Mouse (Mus musculus) embryonic facial prominence, embryonic 13.5 days (tissue): ENCODE data around the gene Tmem132a. TPM values are rescaled to one million over a fixed set of nuclear protein-coding genes. Genes with fewer than 3 reads are reported as not detected.

Experiments used
- ATAC-seq: fragments of 200-750 bp; cut with Nextera tagmentation; 2 replicates; pipeline ENCODE4 v1.8.0; 2017; ENCODE audit warnings: low read depth; ENCODE audit not compliant: insufficient number of reproducible peaks, insufficient read depth, low FRiP score, low TSS enrichment
- H3K27ac ChIP-seq: fragments of 300-500 bp; sonication (generic); 2 replicates; pipeline ENCODE4 v1.5.1; 2015; ENCODE audit warnings: moderate library complexity, mild to moderate bottlenecking, inconsistent platforms
- H3K27me3 ChIP-seq: fragments of 300-500 bp; sonication (generic); 2 replicates; pipeline ENCODE4 v1.6.1; 2015; ENCODE audit warnings: mild to moderate bottlenecking, inconsistent platforms
- H3K36me3 ChIP-seq: fragments of 300-500 bp; sonication (generic); 2 replicates; pipeline ENCODE4 v1.6.1; 2015; ENCODE audit warnings: mild to moderate bottlenecking, inconsistent platforms
- H3K4me1 ChIP-seq: fragments of 300-500 bp; sonication (generic); 2 replicates; pipeline ENCODE4 v1.6.1; 2015; ENCODE audit warnings: inconsistent platforms
- H3K4me2 ChIP-seq: fragments of 300-500 bp; sonication (generic); 2 replicates; pipeline ENCODE4 v1.6.1; 2015; ENCODE audit warnings: moderate library complexity, mild to moderate bottlenecking, inconsistent platforms
- H3K4me3 ChIP-seq: fragments of 300-500 bp; sonication (generic); 2 replicates; pipeline ENCODE4 v1.5.1; 2015; ENCODE audit warnings: mild to moderate bottlenecking, inconsistent platforms
- H3K9ac ChIP-seq: fragments of 300-500 bp; sonication (generic); 2 replicates; pipeline ENCODE4 v1.6.1; 2015; ENCODE audit warnings: mild to moderate bottlenecking, inconsistent platforms
- H3K9me3 ChIP-seq: fragments of 300-500 bp; sonication (generic); 2 replicates; pipeline ENCODE4 v1.6.1; 2016; ENCODE audit warnings: inconsistent platforms
- WGBS: fragments of 180-500 bp; shearing (Covaris S2); methylation state at CpG from one replicate; pipeline ENCODE4 v1.1.7; 2015; ENCODE audit warnings: mixed read lengths; 5-methylcytosine and 5-hydroxymethylcytosine counted together
- polyA plus RNA-seq: library from polyadenylated mRNA; unstranded; fragments of >200 nt; fragmentation: Nextera tagmentation; extraction: Ambion mirVana; gene quantifications from 2 replicates; pipeline ENCODE4 v1.2.1, GENCODE M21; 2015

Gene Tmem132a
- polyA plus RNA-seq, 1 experiment from 2014 or later: 107 TPM

- H3K4me3 ChIP-seq: no peak overlapping the region
- H3K4me2 ChIP-seq: no peak overlapping the region
- 82% methylated on average over 14 of the region's 14 CpGs for WGBS
- H3K9ac ChIP-seq: no peak overlapping the region
- H3K27ac ChIP-seq: peak overlapping the region; percentile 90; the same call in 1 of the 2 replicates
- peaks cover 44% of the 10 kb centered on the region for H3K36me3 ChIP-seq
- no peaks in the 10 kb centered on the region for H3K9me3 ChIP-seq
- H3K27me3 ChIP-seq: no peaks in the 10 kb centered on the region
- no peak for ATAC-seq
- H3K4me1 ChIP-seq: peaks cover 33% of the 10 kb centered on the region
Measured at GRCm38 (mm10) chr19:10871328-10871961, 1.7 kb upstream of the Tmem132a start.

DNA sequence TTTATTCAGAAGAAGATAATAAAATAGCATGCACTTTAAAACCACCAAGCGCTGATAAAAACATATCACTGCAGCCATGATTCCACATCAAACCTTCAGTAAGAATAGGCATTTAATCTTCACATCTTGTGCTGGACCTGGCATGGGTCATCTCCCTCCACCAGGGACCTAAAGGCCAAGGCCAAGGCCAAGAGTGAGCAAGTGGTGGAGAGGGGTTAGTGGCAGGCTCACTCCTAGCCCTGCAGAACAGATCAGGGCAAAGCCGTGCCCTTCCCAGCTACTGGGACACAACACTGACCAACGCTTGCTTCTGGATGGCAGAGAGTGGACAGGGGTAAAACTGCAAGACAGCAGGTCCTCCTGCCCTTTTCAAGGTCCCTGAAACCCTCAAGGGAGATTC, 936 bp upstream of the Tmem132a start:
- peaks cover 33% of the 10 kb centered on the region for H3K4me1 ChIP-seq
- H3K4me2 ChIP-seq: no peak overlapping the region
- 0 out of 2 replicates have a peak overlapping the region, but pooled peaks have one; percentile 49 for H3K9ac ChIP-seq
- H3K36me3 ChIP-seq: peaks cover 51% of the 10 kb centered on the region
- no peaks in the 10 kb centered on the region for H3K27me3 ChIP-seq
- WGBS: 89% methylated on average over 3 of the region's 3 CpGs
- H3K9me3 ChIP-seq: no peaks in the 10 kb centered on the region
- no peak overlapping the region for H3K4me3 ChIP-seq
- ATAC-seq: no peak
- H3K27ac ChIP-seq: peak overlapping the region; percentile 90

DNA sequence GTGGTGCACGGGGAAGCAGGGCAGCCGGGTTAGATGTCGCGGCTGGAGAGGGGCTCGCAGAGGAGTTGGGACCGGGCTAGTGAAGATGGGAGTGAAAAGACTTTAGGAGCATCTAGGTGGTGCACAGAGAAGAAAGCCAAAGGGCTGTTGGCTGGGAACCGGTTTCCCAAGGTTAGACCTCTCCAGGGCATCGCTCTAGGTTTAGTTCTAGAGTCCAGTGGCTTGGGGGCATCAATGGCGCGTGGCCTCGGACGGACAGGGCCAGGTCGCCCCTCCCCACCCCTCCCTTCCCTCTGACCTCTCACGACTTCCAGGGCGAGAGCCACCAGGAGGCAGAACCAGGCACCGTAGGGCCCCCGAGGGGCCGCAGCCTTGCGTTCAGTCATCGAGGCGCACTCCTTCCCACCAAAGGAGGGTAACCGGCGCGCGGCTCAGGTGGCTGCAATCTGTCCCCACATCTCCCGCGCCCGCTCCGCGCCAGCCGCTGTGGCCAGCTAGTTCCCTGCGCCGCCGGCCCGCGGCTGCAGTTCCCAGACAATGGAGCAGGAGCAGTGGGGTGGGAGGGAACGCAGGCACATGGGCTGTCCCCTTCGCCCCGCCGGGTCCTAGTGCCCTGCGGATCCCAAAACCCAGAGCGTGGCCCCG, 377 bp downstream of the Tmem132a start:
- WGBS: under 1% methylated on average over 40 of the region's 43 CpGs
- Histone ChIP-seq H3K9me3 (no peaks in the 10 kb centered on the region), H3K4me1 (peaks cover 33% of the 10 kb centered on the region), H3K4me3 (peak overlapping the region; percentile 79), H3K27ac (peak overlapping the region; percentile 90), H3K9ac (peak overlapping the region; percentile 94), H3K4me2 (peak overlapping the region; percentile 86), H3K36me3 (peaks cover 63% of the 10 kb centered on the region), H3K27me3 (no peaks in the 10 kb centered on the region)
- ATAC-seq: peak; percentile 84

GRCm38 (mm10) chr19:10868623-10869141, 1.1 kb downstream of the Tmem132a start:
- H3K4me1 ChIP-seq: peaks cover 33% of the 10 kb centered on the region
- peaks cover 63% of the 10 kb centered on the region for H3K36me3 ChIP-seq
- peak overlapping the region; percentile 79 for H3K4me3 ChIP-seq
- ATAC-seq: no peak
- H3K27me3 ChIP-seq: no peaks in the 10 kb centered on the region
- peak overlapping the region; percentile 90 for H3K27ac ChIP-seq
- 1% methylated on average over 17 of the region's 17 CpGs for WGBS
- H3K9me3 ChIP-seq: no peaks in the 10 kb centered on the region
- peak overlapping the region; percentile 86 for H3K4me2 ChIP-seq
- peak overlapping the region; percentile 94 for H3K9ac ChIP-seq

DNA sequence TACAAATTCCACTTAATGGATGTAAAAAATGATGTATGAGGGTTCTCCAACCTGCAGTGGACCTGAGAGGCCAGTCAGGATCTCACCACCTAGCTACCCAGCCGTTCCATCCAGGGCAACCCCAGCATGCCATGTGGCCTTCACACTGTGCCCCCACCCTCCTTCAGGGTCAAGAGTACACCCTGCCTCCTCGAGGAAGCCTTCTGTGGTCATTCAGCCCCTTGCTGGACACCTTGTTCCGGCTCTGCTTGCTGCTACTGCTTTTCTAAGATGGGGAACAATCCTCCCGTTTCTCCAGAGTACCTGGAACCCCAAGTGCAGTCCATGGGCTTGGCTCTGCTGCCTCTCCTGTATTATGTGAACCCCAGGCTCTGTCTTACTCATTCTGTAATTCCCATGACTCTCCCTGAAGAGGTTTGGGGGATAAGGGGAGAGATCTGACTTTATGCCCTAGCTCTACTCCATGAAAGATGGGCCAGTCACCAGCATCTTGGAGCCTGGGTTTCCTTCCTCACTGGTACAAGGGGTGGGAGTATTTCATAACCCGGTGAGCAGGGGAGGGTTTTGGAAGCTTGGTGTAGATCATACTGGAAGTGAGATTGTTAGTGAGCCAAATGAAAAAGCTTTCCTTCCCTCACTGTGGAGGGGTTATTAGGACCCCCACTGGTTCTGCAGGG, 1.7 kb downstream of the Tmem132a start:
- peaks cover 63% of the 10 kb centered on the region for H3K36me3 ChIP-seq
- H3K4me2 ChIP-seq: peak overlapping the region; percentile 86
- no peaks in the 10 kb centered on the region for H3K9me3 ChIP-seq
- no peaks in the 10 kb centered on the region for H3K27me3 ChIP-seq
- peaks cover 33% of the 10 kb centered on the region for H3K4me1 ChIP-seq
- ATAC-seq: no peak
- peak overlapping the region; percentile 94 for H3K9ac ChIP-seq
- WGBS: 20% methylated on average over 5 of the region's 5 CpGs
- H3K27ac ChIP-seq: peak overlapping the region; percentile 90; the same call in 1 of the 2 replicates
- H3K4me3 ChIP-seq: peak overlapping the region; percentile 79

DNA sequence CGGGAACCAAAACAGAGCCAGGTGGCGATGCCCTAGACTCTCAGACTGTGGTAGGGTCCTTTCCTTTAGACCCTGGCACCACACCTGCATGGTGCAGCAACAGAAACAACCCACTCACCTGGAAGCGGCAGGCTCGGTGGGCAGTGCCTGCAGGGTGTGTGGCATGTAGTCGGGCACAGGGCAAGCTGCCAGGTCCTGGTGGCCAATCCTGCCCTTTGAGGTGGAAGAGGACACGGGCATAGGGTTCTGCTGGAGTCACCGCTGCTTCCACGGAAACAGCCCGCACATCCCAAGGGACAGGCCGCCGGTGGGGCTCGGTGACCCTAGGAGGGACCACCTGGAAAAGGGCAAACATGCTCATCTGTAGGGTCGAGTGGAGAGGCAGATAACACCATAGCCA, 3.4 kb downstream of the Tmem132a start:
- Histone ChIP-seq H3K9ac (no peak overlapping the region), H3K4me2 (no peak overlapping the region), H3K4me1 (peaks cover 33% of the 10 kb centered on the region), H3K27me3 (no peaks in the 10 kb centered on the region), H3K4me3 (no peak overlapping the region), H3K36me3 (peaks cover 63% of the 10 kb centered on the region), H3K9me3 (no peaks in the 10 kb centered on the region), H3K27ac (no peak overlapping the region)
- WGBS: 94% methylated on average over 13 of the region's 13 CpGs
- no peak for ATAC-seq

DNA sequence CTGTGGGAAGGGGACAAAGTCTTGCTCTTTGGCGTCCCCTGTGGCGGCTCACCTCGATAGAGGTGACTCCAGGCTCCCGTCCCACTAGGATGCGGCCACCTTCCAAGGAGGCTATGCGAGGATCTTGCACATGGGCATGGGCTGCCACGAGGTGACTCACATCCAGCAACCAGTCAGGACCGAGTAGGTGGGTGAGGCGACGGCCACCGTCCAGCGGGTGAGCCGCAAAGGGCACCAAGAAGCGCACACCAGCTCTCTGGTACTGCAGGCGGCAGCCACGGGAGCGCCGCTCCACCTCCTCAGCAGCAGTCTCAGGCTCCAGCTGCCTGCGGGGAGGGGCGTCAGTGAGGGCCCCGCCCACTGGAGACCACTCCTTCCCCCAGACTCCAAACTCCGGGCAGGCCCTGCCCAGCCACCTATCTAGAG, 9.7 kb downstream of the Tmem132a start:
- H3K4me1 ChIP-seq: no peaks in the 10 kb centered on the region; the same call in 1 of the 2 replicates
- ATAC-seq: 0 out of 2 replicates have a peak, but pooled peaks have one; percentile 4
- no peak overlapping the region for H3K9ac ChIP-seq
- peaks cover 96% of the 10 kb centered on the region for H3K36me3 ChIP-seq
- H3K9me3 ChIP-seq: no peaks in the 10 kb centered on the region
- H3K27ac ChIP-seq: no peak overlapping the region
- H3K4me3 ChIP-seq: no peak overlapping the region
- no peak overlapping the region for H3K4me2 ChIP-seq
- WGBS: 53% methylated on average over 22 of the region's 22 CpGs
- H3K27me3 ChIP-seq: no peaks in the 10 kb centered on the region

DNA sequence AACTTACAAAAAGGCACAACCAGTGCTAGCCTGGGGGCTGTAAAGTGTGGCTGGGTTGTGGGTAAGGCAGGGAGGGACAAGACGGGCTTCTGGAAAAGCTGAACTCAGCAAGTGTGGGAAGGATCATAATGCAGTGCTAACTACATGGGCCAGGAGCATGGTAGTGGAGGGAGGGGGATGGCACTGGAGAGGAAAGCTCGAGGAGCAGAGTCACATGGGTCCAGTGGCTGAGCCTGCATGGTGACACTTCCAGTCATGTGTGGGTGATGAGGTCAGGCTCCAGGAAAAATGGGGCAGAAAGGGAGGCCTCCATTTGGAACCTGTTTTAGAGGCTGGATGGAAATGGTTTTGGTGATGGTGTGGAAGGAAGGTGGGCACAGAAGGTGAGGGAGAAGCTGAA, 13.2 kb downstream of the Tmem132a start:
- peak overlapping the region; percentile 33; the same call in 1 of the 2 replicates for H3K27ac ChIP-seq
- H3K9me3 ChIP-seq: no peaks in the 10 kb centered on the region
- no peak overlapping the region for H3K9ac ChIP-seq
- H3K4me2 ChIP-seq: no peak overlapping the region
- no peaks in the 10 kb centered on the region for H3K27me3 ChIP-seq
- H3K4me3 ChIP-seq: no peak overlapping the region
- ATAC-seq: no peak
- H3K36me3 ChIP-seq: peaks cover 61% of the 10 kb centered on the region
- no peaks in the 10 kb centered on the region; the same call in 1 of the 2 replicates for H3K4me1 ChIP-seq
- 39% methylated on average over 2 of the region's 2 CpGs for WGBS

DNA sequence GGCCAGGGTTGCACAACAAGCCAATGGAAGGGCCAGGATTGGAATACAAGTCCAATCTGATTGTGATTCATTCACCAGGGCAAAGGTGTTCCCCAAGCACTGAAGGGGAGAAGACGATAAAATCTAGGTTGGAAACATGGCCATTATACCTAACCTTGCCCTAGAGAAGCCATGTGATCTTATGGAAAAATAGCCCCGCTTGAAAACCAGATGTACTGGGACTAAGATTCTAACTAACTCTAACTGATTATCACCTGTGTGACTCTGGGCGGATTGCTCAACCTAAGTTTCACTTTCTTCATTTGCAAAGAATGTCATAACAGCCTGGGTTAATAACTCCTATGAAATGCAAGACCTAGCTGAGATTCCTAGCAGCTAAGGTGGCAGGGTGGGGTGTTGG, 14.3 kb downstream of the Tmem132a start:
- no peak overlapping the region for H3K4me2 ChIP-seq
- H3K9ac ChIP-seq: no peak overlapping the region
- H3K36me3 ChIP-seq: peaks cover 50% of the 10 kb centered on the region
- no peaks in the 10 kb centered on the region for H3K9me3 ChIP-seq
- no peak overlapping the region for H3K27ac ChIP-seq
- no peak for ATAC-seq
- no peaks in the 10 kb centered on the region for H3K27me3 ChIP-seq
- H3K4me3 ChIP-seq: no peak overlapping the region
- no peaks in the 10 kb centered on the region; the same call in 1 of the 2 replicates for H3K4me1 ChIP-seq
- WGBS: 82% methylated on average over 3 of the region's 3 CpGs

GRCm38 (mm10) chr19:10847311-10848087, 22.2 kb downstream of the Tmem132a start:
- Histone ChIP-seq H3K9ac (no peak overlapping the region), H3K36me3 (no peaks in the 10 kb centered on the region), H3K4me2 (no peak overlapping the region), H3K4me1 (no peaks in the 10 kb centered on the region; the same call in 1 of the 2 replicates), H3K4me3 (no peak overlapping the region), H3K9me3 (no peaks in the 10 kb centered on the region), H3K27me3 (peaks cover 4% of the 10 kb centered on the region; the same call in 1 of the 2 replicates), H3K27ac (no peak overlapping the region)
- WGBS: 57% methylated on average over 3 of the region's 3 CpGs
- no peak for ATAC-seq

DNA sequence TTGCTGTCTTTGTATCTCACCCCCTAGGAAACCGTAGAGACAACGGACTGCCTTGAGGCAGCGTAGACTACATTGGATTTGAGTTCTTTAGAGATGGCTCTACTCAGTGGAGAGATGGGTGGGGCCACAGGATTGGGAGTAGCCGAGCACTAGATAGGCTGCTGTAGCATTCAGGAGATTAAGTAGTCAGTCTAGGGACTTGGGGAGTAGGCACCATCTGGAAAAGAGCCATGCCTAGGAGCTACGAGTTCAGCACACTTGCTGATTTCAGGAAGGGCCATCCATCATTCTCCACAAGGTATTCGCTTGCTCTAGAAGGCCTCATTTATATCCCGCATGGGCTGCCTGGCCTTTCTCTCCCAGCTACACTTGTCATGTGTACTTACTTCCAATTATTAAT, 23.6 kb downstream of the Tmem132a start:
- Histone ChIP-seq H3K9me3 (no peaks in the 10 kb centered on the region), H3K4me1 (no peaks in the 10 kb centered on the region; the same call in 1 of the 2 replicates), H3K27me3 (peaks cover 4% of the 10 kb centered on the region; the same call in 1 of the 2 replicates), H3K4me3 (no peak overlapping the region), H3K27ac (no peak overlapping the region), H3K9ac (no peak overlapping the region), H3K4me2 (no peak overlapping the region), H3K36me3 (no peaks in the 10 kb centered on the region)
- whole genome bisulfite sequencing: 68% methylated on average over 7 of the region's 7 CpGs
- no peak for ATAC-seq
